Mouse (Mus musculus): ENCODE data around the gene 2810459M11Rik.
A peak's percentile ranks its signal among the peaks of the same experiment; 100 is the strongest.

GRCm38 (mm10) chr1:86062523-86062922 is 16.9 kb downstream of the 2810459M11Rik start:
- TF ChIP-seq CTCF (conservative IDR thresholded peaks at IDR 0.05; ENCODE audit: low read length) (peak; percentile 12), NANOG (IDR thresholded peaks at IDR 0.05; ENCODE audit: borderline replicate concordance, low read length) (no peak)
